Mouse (Mus musculus): ENCODE results near the gene Ffar2.

Ffar2 gene

GRCm38 (mm10) chr7:30821532-30821931 lies 2.0 kb downstream of the Ffar2 start:
- DNase-seq (ENCODE audit: low read depth, low spot score) = no peak

DNA sequence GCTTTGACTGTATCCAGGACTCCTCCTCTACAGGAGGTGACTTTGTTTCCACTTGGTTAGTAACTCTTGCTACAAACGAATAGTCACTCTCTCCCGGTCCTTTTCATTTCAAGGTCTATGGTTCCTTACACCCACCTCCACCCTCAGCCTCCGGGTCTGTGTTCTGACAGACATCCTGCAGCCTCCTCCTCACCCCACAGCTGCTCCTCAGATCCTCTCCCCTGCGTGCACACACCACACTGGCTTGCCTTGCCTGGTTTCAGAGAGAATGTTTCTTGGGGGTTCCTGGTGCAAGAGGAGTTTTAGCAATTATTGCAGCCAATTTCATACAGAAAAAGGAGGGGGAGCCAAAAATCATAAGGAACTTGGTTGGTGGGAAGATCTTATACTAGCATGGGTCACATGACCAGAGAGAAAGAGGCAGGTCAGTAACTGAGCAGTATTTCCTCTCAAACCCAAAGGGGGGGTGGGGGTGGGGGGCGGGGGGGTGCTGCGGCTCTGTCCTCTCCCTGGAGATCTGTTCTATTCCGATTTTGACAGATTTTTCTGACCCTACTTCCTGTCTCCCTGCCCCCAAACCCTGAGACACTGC lies 2.6 kb downstream of the Ffar2 start:
- DNase-seq (ENCODE audit: low read depth, low spot score) = no peak

GRCm38 (mm10) chr7:30820131-30820530 lies 3.4 kb downstream of the Ffar2 start:
- no peak for DNase-seq (ENCODE audit: low read depth, low spot score)

DNA sequence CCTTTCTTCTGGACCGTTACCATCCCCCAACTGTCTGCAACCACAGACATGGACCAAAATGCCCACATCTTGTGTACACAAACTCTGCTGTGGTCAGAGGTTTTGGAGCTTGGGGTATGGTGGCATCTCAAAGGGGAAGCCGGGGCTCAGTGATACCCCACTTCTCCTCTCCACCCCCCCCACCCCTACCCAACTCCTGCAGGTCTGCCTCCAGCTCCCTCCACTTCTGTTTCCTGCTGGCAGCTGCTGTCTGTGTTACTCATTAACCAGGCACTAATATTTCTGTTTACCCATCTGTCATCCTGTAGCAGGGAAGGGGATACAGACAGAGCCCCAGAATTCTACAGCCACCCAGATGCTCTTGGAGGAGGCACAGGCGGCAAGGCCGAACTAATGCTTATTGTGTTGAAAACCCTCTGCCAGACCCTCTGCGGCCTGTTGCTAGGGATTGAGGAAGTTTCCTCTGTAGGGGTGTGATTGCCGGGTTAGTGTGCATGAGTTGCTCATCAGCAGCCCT lies 11.2 kb downstream of the Ffar2 start:
- DNase-seq (ENCODE audit: low read depth, low spot score) = no peak

DNA sequence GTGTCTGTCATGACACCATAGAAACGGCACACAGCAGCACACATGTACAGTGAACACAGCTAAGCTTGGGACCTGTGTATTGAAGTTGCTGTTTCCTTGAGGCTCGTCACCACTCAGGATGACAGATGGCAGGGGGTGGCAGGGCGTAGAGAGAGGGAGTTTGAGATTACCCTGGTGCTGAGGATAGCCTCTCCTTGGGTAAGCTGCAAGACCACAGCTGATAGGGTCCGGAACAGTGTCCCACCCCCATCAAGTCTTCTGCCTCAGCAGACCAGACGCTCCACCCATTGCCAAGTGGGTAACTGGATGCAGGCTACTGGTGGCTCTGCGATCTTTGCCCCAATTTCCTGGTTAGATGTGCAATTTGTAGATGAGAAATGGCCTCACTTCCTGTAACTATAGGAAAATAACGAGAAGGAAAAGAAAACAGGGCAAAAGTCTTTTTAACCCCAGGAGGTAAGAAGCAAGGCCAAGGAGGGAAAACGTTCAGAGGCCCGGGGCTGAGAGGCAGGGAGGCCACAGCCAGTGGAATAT lies 11.8 kb downstream of the Ffar2 start:
- no peak for DNase-seq (ENCODE audit: low read depth, low spot score)

DNA sequence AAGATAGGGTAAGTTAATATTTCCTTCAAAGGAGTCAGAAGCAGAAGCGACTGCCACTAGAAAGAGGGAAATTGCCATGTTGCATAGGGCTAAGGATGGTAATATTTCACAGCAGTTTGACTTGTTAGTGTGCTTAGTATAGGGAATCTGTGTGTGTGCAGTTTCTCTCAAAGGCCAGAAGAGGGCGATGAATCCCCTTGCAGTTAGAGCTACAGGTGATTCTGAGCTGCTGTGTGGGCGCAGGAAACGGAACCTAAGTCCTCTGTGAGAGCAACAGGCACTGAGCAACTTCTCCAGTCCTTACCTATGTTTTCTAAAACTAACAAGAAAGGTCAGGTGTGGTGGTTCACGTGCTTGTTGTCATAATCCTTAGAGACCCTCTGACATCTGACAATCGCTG lies 13.3 kb downstream of the Ffar2 start:
- DNase-seq (ENCODE audit: low read depth, low spot score) = no peak

DNA sequence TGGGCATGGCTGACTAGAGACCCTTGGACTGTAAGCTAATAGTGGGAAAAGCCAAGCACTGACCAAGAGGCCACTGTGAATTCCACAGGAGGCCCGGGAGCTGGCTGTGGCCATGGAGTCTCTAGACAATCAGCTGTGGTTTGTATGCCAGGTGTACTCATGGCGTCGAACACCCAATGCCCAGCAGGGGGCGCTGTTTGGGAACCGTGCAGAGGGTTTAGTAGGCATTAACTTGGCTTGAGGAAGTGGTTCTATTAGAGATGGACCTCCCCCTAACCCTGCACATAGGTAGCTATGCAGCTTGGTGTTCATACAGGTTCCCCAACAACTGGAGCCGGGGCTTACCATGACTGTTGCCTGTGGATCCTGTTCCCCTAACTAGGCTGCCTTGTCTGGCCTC lies 17.7 kb downstream of the Ffar2 start:
- DNase-seq (ENCODE audit: low read depth, low spot score) = no peak

DNA sequence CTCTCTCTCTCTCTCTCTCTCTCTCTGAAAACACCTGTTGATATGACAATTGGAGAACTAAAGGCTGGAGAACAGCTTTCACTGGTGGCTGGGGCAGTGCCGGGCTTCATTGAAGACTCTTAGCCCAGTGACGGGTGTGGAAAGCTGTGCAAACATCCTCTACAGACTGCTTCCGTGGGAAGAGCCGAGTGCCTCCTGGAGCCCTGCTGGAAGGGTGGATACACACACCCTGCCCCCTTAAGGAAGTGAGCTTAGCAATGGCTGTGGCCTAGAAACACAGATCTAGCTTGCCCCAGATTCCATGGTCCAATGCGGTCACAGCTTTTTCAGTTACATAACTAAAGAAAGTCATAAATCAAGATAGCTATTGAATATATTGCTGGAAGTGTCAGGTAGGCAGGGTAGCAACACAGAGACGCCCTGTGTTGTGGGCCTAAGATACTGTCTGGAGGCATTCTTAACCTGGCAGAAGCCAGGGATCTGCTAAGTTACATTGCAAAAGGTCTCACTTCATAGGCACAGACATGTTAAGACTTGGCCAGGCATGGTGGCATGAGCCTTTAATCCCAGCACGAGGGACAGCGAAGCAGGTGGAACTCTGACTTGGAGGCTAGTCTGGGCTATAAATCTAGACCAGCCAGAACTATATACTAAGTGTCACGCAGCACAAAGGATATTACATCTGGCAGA lies 19.4 kb downstream of the Ffar2 start:
- DNase-seq (ENCODE audit: low read depth, low spot score) = no peak

GRCm38 (mm10) chr7:30803256-30803655 lies 20.3 kb downstream of the Ffar2 start:
- DNase-seq (ENCODE audit: low read depth, low spot score) = no peak

DNA sequence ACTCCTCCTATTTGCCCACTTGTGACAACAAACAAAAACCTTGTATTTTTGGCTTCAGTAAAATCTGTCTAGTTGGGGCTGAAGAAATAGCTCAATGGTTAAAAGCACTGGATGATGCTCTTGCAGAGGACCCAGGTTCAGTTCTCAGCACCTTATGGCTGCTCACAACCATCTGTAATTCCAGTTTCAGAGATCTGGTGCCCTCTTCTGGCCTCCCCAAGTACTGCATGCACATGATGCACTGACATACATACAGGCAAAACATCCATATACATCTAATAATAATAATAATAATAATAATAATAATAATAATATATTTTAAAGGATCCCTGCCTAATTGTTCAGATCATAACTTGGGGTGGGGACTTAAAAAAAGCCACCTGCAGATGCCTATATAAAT lies 22.9 kb downstream of the Ffar2 start:
- DNase-seq (ENCODE audit: low read depth, low spot score) = no peak

DNA sequence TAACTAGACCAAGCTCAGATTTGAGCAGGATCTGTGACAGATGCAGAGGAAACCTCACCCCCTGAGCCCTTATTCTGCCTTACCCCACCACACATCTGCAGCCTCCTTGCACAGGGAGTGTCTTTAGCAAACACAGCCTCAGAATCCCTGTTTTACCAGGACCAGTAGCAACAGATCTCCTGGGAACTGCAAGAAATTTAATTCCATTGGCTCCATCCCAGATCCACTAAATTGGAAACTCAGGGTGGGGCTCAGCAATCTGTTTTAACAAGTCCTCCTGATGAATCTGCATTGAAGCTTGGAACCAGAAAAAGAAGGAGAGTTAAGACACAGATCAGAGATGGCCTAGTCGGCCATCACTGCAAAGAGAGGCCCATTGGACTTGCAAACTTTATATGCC lies 26.8 kb downstream of the Ffar2 start:
- no peak for DNase-seq (ENCODE audit: low read depth, low spot score)

DNA sequence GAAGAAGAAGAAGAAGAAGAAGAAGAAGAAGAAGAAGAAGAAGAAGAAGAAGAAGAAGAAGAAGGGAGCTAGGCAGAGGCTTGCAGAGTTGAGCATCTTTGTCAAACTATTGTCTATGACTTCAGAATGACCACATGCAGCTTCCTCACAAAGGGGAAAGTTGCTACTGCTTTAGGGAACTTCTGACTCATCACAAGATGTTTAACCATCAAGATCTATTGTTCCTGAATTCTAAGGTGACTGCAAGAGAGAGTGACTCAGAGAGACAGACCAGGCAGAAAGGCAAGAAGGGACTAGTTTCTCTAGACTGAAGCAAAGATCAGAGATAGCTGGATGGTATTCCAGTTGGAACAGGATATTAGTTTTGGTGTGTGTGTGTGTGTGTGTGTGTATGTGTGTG lies 28.7 kb downstream of the Ffar2 start:
- no peak for DNase-seq (ENCODE audit: low read depth, low spot score)

DNA sequence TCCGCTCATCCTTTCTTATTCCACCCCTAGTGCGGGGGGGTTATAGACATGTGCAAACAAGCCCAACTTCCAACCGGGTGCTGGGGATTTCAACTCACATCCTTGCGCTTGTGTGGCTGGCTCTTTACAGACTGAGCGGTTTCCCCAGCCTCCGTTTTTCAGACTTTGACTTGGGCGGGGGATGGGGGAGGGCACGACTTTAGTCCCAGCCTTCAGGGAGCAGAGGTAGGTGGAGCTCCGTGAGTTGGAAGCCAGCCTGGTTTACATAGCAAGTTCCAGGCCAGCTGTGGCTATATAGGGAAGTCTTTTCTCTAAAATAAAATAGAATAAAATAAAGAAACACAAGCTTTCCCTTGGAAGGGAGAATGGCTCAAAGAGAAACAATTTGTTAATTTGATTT lies 31.7 kb downstream of the Ffar2 start:
- no peak for DNase-seq (ENCODE audit: low read depth, low spot score)

DNA sequence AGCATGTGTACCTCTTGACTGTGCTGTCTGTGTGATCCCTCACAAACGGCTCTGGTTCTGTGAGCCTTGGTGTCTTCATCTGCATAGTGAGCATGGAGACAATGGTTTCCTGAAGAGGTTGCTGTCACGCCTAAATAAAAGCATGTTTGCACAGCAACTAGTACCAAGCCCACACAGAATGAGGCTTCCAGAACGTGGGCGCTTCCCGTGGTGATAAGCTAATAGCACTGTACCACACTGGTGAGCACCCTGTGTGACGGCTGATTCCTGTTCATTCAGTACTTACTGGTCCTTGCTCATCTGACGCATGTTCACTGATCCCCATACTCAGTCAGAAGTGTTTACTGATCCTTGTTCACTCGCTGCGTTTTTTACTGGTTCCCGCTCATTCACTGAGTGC lies 33.4 kb downstream of the Ffar2 start:
- no peak for DNase-seq (ENCODE audit: low read depth, low spot score)

DNA sequence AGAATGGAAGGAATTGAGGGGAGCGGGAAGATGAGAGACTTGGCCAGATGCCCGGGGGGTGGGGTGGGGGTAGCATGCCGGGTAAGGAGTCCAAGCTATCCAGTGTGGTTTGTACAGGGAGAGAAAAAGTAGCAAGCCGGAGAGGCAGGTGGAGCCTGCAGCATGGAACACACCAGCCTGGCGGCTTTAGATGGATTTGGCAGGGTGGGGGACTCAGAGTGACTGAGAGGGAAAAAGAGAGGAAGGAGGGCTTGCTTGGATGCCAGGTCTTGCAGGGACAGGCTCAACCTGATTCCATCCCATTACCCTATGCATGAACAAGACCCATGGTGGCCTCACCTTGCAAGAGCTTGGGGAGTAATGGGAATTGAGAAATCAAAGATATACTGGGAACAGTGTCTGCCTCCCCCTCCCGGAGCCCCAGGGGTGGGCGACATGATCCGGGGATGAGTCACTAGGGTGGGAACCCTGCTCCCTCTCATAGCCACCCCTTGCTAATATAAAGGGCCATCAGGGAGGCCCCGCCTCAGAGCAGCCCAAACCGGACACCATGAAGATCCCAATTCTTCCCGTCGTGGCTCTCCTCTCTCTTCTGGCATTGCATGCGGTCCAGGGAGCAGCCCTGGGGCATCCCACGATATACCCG lies 36.1 kb downstream of the Ffar2 start, which contains the start of gene Krtdap:
Gene Krtdap, plus strand, starts transcription at position 520 of the 646 bp plus-strand sequence.
- no peak for DNase-seq (ENCODE audit: low read depth, low spot score)

GRCm38 (mm10) chr7:30785721-30786546 lies 37.6 kb downstream of the Ffar2 start:
- DNase-seq (ENCODE audit: low read depth, low spot score) = no peak

GRCm38 (mm10) chr7:30785154-30785553 lies 38.4 kb downstream of the Ffar2 start:
- no peak for DNase-seq (ENCODE audit: low read depth, low spot score)

- DNase-seq (ENCODE audit: low read depth, low spot score) = no peak
Observed at GRCm38 (mm10) chr7:30782658-30783057, 40.9 kb downstream of the Ffar2 start.

GRCm38 (mm10) chr7:30781792-30782191 lies 41.8 kb downstream of the Ffar2 start:
- no peak for DNase-seq (ENCODE audit: low read depth, low spot score)

GRCm38 (mm10) chr7:30777911-30778310 lies 45.7 kb downstream of the Ffar2 start:
- DNase-seq (ENCODE audit: low read depth, low spot score) = no peak

DNA sequence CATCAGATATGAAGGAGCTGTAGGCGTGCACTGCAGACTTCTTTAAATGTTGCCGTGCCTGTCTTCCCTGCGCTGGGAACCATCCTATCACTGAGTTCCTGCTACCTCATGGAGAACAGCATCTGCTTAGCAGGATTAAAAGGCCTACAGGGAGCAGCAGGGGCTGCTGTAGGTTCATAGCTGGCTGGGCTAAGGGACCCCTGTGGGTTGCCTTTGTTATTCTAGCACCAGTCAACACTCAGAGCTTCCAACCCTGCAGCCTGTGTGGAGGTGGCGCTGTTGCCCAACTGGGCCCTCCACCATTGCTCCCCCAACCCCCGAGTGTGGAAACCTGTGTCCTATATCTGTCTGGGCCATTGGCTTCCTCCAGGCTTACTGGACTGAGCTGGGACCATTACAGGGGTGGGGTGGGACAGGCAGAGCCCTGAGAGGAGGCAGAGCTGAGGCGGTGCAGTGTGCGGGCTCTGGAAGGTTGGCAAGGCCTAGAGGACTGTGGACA lies 46.4 kb downstream of the Ffar2 start:
- DNase-seq (ENCODE audit: low read depth, low spot score) = no peak

DNA sequence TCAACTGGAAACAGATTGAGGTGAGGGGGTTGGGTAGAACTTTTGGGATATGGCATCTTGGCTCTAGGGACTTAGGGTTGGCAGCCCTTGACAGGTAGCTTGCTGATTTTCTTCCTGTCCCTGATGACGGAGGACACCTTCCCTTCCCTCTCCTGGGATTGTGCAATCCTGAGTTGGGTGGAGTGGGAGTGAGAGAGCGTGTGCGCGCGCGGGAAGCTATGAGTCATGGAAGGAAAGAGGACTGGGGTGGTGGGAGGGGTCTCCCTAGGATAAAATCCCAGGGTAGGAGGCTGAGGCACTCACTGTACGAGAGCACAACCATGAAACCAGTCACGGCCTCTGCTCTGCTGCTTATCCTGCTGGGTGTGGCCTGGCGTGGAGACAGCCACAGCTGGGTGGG lies 47.5 kb downstream of the Ffar2 start:
- DNase-seq (ENCODE audit: low read depth, low spot score) = no peak

All from embryo, embryonic 11.5 days (tissue).